Mouse (Mus musculus) layer of hippocampus, postnatal 10 days (tissue): ENCODE data around the gene Cdk1. TPM values are rescaled to one million over a fixed set of nuclear protein-coding genes. Genes with fewer than 3 reads are reported as not detected.

Source experiments
- DNase-seq, 2 experiments: peaks; one replicate each; pipeline ENCODE4 v3.0.0; 2021; ENCODE audit warnings: low spot score in 2 of 2
- total RNA-seq, 2 experiments: library from RNA; stranded (reverse); gene quantifications; 2 replicates each; pipeline ENCODE4 v1.2.3; 2021

The Cdk1 gene
- total RNA-seq, 2 experiments from 2014 or later: 6.4 to 12.1 TPM

GRCm38 (mm10) chr10:69311867-69312266, 40.9 kb downstream of the Cdk1 start:
- DNase-seq: no peak

GRCm38 (mm10) chr10:69309109-69309508, 43.6 kb downstream of the Cdk1 start:
- no peak for DNase-seq

DNA sequence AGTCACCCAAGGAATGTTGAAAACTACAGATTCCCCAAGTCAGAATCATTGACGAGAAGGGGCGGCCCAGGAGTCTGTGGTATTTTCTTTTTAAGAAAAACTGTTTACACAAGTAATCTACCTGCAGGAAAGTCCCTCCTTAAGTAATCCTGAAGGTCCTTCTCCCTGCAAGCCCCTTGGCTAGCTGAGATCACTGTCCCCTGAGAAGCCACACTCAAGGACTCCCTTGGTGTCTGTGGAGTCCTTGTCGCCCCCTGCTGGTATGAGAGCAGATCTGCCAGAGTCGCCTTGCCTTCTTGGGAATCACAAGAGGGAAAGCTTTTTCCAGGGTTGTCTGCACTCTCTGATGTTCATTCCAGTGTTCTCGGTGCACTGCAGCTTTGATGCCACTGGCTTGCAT, 45.7 kb downstream of the Cdk1 start:
- peak; percentile 62 to 72 for DNase-seq

DNA sequence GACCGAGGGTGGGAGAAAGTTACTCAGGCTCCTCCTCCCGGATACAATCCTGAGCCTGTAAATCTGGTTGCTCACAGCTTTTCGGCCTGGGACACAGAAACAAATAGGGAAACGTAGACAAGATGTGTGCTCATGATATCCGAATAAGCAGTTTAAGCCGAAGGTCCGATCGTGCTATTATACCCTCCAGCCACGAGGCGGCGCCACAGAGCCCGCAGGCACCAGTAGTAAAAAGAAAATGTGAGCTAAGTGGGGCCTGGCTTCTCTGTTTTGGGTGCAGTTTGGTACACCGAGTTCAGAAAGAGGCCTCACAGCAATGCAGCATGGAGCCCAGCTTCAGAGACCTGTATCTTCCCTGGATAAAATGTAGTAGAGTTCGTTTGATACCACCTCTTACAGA, 46.5 kb downstream of the Cdk1 start:
- DNase-seq: peak; percentile 34 to 44

- no peak for DNase-seq
These were observed 47.1 kb downstream of the Cdk1 start for GRCm38 (mm10) chr10:69305600-69305999.

- DNase-seq: no peak
These were observed 47.9 kb downstream of the Cdk1 start for GRCm38 (mm10) chr10:69304819-69305218.

DNA sequence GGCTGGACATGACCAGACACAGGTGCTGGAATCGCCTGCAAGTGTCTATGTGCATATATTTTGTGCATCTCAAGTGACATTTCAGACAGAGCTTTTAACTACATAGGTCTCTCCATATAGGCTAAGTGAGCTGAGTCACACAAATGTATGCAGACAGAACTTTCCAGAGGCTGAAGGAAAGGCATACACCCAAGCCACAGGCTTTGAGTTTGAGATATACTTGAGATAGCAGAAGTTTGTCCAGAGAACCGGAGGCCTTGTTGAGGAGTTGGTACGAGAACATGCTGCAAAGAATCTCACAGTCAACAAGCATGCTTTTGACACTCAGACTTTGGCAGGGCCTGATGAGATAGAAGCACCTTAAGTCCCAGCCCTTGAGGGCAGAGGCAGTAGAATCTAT, 50.1 kb downstream of the Cdk1 start:
- DNase-seq: no peak

GRCm38 (mm10) chr10:69299985-69300384, 52.8 kb downstream of the Cdk1 start:
- no peak for DNase-seq

DNA sequence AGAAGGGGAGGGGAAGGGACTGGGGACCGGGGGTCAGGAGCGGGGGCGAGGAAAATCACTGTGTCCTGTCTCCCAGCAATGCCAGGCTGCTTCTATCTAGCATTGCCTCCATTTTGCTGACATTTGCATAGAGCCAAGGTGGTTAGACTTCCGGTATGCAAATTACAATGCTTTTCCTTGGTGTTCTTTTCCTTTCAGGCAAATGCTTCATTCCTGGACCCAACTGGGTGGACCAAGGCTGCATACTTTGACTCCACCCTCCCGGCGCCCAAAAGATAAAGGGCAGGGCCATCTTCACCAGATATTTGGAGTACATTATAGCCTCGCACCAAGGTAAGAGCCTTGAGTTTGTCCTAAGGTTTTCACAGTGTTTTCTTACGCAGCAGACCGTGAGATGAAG, 56.8 kb downstream of the Cdk1 start:
- no peak for DNase-seq

DNA sequence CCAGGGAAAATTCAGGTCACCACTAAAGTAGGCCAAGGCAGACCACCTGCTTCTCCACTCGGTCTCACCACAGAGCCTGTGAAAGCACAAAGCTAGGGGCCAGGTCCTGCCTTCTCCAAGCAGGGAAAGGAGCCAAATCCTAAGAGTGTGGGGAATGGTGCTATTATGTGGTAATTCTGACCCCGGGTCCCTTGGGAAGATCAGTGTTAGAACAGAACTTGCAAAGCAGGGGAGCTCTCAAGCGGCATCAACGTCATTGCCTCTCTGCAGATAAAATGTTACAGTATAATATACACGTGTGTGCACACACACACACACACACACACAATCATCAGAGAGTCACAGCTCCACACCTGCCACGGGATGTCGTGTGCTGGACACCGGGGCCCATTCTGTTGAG, 62.0 kb downstream of the Cdk1 start:
- DNase-seq: no peak

DNA sequence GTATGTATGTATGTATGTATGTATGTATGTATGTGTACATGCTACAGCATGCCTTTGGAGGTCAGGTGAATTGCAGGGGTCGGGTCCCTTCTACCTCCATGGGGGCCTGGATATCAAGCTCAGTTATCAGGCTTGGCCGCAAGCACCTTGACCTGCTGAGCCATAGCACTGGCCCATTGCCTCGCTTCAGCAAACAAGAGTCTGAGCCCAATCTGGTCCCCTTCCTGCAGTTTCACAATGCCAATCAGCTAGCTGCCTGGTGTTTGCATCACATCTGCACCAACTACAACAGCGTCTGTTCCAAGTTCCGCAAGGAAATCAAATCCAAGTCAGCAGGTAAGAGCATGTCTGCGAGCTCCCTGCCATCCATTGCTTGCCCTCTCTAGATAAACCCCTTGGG, 64.0 kb downstream of the Cdk1 start:
- no peak for DNase-seq

- no peak for DNase-seq
These were observed 64.7 kb downstream of the Cdk1 start for GRCm38 (mm10) chr10:69288086-69288485.

GRCm38 (mm10) chr10:69286939-69287338, 65.8 kb downstream of the Cdk1 start:
- no peak for DNase-seq

Other genes starting within 250 kb of the Cdk1 start
- gene Rhobtb1, start 201.5 kb downstream of the Cdk1 start, total RNA-seq: 10 to 100 TPM; 10.5 to 11.8 TPM
- gene A930033H14Rik, start 139.8 kb downstream of the Cdk1 start, total RNA-seq: 1 to 10 TPM; 4.3 to 5.5 TPM
- gene Ank3, start 45.8 kb upstream of the Cdk1 start, total RNA-seq: 100 to 1,000 TPM; 457 to 507 TPM